Mouse (Mus musculus): ENCODE measurements around the gene Vps13a. TPM values are rescaled to one million over a fixed set of nuclear protein-coding genes. Genes with fewer than 3 reads are reported as not detected.

Gene Vps13a
- polyA plus RNA-seq, 1 experiment: 4.1 TPM

DNA sequence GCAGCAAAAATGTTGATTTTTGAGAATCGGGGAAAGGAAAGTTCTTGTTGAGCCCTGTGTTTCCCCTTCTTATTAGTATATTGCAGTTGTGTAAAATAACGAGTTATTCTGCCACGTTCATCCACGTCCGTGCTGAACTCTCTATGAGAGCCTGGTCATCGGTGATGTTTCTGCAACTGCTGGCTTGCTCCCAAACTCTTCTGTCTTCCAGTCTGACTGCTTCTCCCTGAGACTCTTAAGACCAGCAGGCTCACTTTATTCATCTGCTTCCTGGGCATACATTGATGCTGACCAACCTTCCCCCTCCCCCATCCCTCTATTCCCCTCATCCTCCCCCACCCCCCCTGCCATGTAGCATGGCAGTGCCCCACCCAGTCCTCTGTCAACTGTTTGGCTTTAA lies 183.5 kb downstream of the Vps13a start:
- no peak for DNase-seq
- WGBS: 43% methylated on average over 6 of the region's 6 CpGs
- Histone ChIP-seq H3K4me3 (replicated peaks; ENCODE audit: extremely low read depth, low read depth, low read length) (no peak overlapping the region), H3K4me1 (ENCODE audit: control insufficient read depth, insufficient read depth, low read length) (0 out of 2 replicates have a peak, but pooled peaks cover 2% of the 10 kb centered on the region)
- TF ChIP-seq POLR2A (IDR thresholded peaks at IDR 0.05; ENCODE audit: borderline replicate concordance, extremely low read depth, low read depth, low read length) (no peak), CTCF (IDR thresholded peaks at IDR 0.05; ENCODE audit: insufficient read depth, low read length) (no peak)

DNA sequence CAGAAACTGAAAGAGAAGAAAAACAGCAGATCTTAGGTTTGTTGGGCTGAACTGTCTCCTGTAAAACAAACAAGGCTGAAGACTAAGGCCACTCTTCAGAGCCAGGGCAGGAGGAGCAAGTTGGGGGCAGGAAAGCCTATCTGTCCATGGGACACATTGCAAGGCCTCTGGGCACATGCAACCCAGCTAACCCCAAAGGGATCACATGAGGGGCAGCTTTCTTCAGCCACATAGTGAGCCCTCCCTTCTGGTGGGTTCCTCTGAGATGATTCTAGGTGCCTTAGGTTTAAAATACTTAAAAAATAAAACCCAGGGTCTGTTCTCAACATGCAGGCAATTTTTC lies 186.8 kb downstream of the Vps13a start:
- no peak for DNase-seq
- no peak overlapping the region for H3K4me3 ChIP-seq (replicated peaks; ENCODE audit: extremely low read depth, low read depth, low read length)
- peaks cover 2% of the 10 kb centered on the region; the same call in 1 of the 2 replicates for H3K4me1 ChIP-seq (ENCODE audit: control insufficient read depth, insufficient read depth, low read length)
- TF ChIP-seq CTCF (IDR thresholded peaks at IDR 0.05; ENCODE audit: insufficient read depth, low read length): no peak

DNA sequence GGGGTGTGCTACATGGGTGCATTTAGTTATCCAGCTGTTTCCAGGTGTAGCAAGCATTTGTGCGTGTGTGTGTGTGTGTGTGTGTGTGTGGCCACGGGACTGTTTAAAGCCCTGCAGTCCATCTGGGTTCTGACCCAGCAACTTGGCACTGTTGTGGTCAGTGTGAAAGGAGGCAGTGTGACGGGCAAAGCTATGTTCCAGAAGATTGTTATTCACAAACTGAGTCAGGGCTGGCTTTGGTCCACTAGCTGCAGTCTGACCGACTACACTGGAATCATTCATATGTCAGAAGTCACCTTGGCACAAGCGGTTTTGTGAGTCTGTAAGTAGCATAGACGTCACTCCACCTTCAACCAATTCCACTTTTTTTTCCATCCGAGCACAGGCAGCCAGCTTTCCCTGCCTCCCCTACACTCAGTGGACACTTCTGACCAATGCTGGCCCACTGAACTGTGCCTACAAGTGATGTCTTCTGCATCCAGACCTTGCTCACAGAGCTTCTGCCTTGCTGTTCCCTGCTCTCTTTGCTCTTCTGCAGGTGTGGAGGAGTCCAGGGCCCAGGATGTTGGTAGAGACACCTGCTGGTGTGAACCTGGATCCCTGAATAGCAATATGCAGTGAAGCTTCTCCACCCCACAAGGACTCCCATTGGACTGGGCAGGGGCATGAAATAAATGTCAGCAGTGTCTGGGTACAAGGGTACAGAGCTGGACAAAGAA lies 187.3 kb downstream of the Vps13a start:
- peaks cover 2% of the 10 kb centered on the region; the same call in 1 of the 2 replicates for H3K4me1 ChIP-seq (ENCODE audit: control insufficient read depth, insufficient read depth, low read length)
- TF ChIP-seq CTCF (IDR thresholded peaks at IDR 0.05; ENCODE audit: insufficient read depth, low read length) (no peak), POLR2A (IDR thresholded peaks at IDR 0.05; ENCODE audit: borderline replicate concordance, extremely low read depth, low read depth, low read length) (no peak)
- 71% methylated on average over 7 of the region's 7 CpGs for WGBS
- no peak overlapping the region for H3K4me3 ChIP-seq (replicated peaks; ENCODE audit: extremely low read depth, low read depth, low read length)
- DNase-seq: no peak

- H3K4me1 ChIP-seq (ENCODE audit: control insufficient read depth, insufficient read depth, low read length): no peaks in the 10 kb centered on the region
- DNase-seq: no peak
- TF ChIP-seq CTCF (IDR thresholded peaks at IDR 0.05; ENCODE audit: insufficient read depth, low read length) (0 out of 2 replicates have a peak, but pooled peaks have one; percentile 15), POLR2A (IDR thresholded peaks at IDR 0.05; ENCODE audit: borderline replicate concordance, extremely low read depth, low read depth, low read length) (no peak)
- WGBS: 15% methylated on average over 3 of the region's 3 CpGs
- no peak overlapping the region for H3K4me3 ChIP-seq (replicated peaks; ENCODE audit: extremely low read depth, low read depth, low read length)
These were observed 195.4 kb downstream of the Vps13a start for GRCm38 (mm10) chr19:16585379-16585778.

DNA sequence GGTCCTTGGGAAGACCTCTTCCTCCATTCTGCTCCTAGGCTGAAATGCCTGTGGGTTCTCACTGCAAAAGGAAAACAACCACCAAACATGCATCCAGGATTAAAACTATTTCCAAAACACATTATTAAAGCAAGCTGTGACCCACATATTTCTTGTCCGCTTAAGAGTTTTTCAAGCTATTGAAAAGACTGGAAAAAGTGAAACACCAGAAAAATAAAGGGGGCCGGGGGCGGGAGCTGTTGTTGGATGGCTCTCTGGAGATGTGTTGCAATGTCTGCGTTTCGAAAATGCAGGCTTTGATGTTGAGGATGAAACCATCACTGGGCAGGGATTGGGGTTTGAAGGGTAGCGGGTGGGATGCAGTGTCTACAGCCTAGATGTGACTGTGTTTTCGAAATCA lies 196.2 kb downstream of the Vps13a start:
- no peak for DNase-seq

DNA sequence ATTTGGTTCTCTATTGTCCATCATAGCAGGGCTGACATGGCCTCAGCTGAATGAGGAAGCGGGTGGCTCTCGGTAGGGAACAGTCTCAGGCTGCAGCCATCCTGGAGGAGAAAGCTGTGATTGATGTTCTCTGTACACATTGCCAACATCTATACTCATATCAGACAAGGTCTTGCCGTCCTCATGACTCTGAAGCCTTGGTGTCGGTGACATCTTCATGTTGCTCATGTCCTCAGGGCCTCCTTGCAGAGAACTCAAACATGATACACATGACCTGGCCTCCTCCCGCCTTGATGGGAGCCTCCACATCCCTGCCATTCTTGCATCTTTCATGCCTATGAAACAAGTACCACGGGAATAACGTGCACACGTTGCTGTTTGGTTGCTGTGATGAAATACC lies 200.2 kb downstream of the Vps13a start:
- no peaks in the 10 kb centered on the region for H3K4me1 ChIP-seq (ENCODE audit: control insufficient read depth, insufficient read depth, low read length)
- TF ChIP-seq POLR2A (IDR thresholded peaks at IDR 0.05; ENCODE audit: borderline replicate concordance, extremely low read depth, low read depth, low read length): no peak
- 80% methylated on average over 8 of the region's 8 CpGs for WGBS
- no peak for DNase-seq
- H3K4me3 ChIP-seq (replicated peaks; ENCODE audit: extremely low read depth, low read depth, low read length): no peak overlapping the region

More for the DNA sequence above, 196.2 kb downstream of the Vps13a start:
- H3K4me3 ChIP-seq (replicated peaks; ENCODE audit: extremely low read depth, low read depth, low read length): no peak overlapping the region
- WGBS: 73% methylated on average over 7 of the region's 7 CpGs
- H3K4me1 ChIP-seq (ENCODE audit: control insufficient read depth, insufficient read depth, low read length): no peaks in the 10 kb centered on the region
- no peak for TF ChIP-seq POLR2A (IDR thresholded peaks at IDR 0.05; ENCODE audit: borderline replicate concordance, extremely low read depth, low read depth, low read length)
- no peak for TF ChIP-seq CTCF (IDR thresholded peaks at IDR 0.05; ENCODE audit: insufficient read depth, low read length)

- Histone ChIP-seq H3K4me1 (ENCODE audit: control insufficient read depth, insufficient read depth, low read length) (no peaks in the 10 kb centered on the region), H3K4me3 (replicated peaks; ENCODE audit: extremely low read depth, low read depth, low read length) (no peak overlapping the region)
- TF ChIP-seq CTCF (IDR thresholded peaks at IDR 0.05; ENCODE audit: insufficient read depth, low read length) (no peak), POLR2A (IDR thresholded peaks at IDR 0.05; ENCODE audit: borderline replicate concordance, extremely low read depth, low read depth, low read length) (no peak)
- WGBS: 57% methylated on average over 7 of the region's 7 CpGs
- no peak for DNase-seq
These were observed 201.0 kb downstream of the Vps13a start for GRCm38 (mm10) chr19:16579656-16580260.

GRCm38 (mm10) chr19:16576790-16577189 lies 203.9 kb downstream of the Vps13a start:
- DNase-seq: no peak
- 38% methylated on average over 6 of the region's 6 CpGs for WGBS
- Histone ChIP-seq H3K4me1 (ENCODE audit: control insufficient read depth, insufficient read depth, low read length) (no peaks in the 10 kb centered on the region), H3K4me3 (replicated peaks; ENCODE audit: extremely low read depth, low read depth, low read length) (no peak overlapping the region)
- TF ChIP-seq CTCF (IDR thresholded peaks at IDR 0.05; ENCODE audit: insufficient read depth, low read length) (no peak), POLR2A (IDR thresholded peaks at IDR 0.05; ENCODE audit: borderline replicate concordance, extremely low read depth, low read depth, low read length) (no peak)

Other genes with a start within 250 kb of the Vps13a start
- gene Foxb2, start 92.9 kb upstream of the Vps13a start, polyA plus RNA-seq (2012; rRNA removed): not detected in 2 replicates
- 0.59 and 1.5 TPM in 2 replicates for gene Prune2, start 175.2 kb upstream of the Vps13a start, polyA plus RNA-seq (2012; rRNA removed)